21 mouse cellular contexts compared by ENCODE assay signal in the genomic region with DNA sequence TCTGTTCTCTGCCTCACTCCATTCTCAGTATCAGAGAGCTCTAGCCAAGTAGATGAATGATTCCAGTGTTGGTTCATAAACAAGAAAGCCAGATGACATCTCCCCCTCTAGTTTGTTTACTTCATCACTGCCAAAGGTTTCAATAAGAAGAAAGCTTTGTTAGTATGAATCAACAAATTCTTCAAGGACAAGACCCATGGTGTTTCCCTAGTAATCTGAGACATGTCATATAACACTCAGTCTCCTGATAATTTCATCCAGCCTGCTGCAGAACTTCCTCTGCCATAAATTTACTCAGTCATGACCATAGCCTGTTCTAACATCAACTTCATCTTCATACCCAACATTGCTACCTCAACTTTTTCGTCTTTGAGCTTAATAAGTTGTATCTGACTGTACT.
A peak's percentile ranks its signal among the peaks of the same experiment; 100 is the strongest.
DNase-seq lines count a peak whose midpoint lies in the region; ATAC-seq and TF ChIP-seq lines count a peak whose summit lies in the region.
"Had no signal": no experiment of that assay in that cellular context is flagged by ENCODE, and none has a peak within 500 bp of the region (broad histone marks: within the 10 kb centered on the region; RNA-seq: fewer than 3 reads in every experiment).

No protein-coding gene starts in this region.

- H3K4me3 ChIP-seq in lung, embryonic 14.5 days (ENCODE audit: low read depth, low read length), result no peak overlapping the region
- no peak overlapping the region for H3K4me3 ChIP-seq in lung, embryonic 15.5 days
- H3K4me3 ChIP-seq in lung, embryonic 16.5 days (ENCODE audit: low read length), result no peak overlapping the region

- no peak overlapping the region for H3K27ac ChIP-seq in lung, embryonic 14.5 days (ENCODE audit: low read depth)
- H3K27ac ChIP-seq in lung, embryonic 15.5 days, result no peak overlapping the region
- H3K27ac ChIP-seq in lung, embryonic 16.5 days (ENCODE audit: low read length), result no peak overlapping the region

- no peak overlapping the region for H3K4me2 ChIP-seq in lung, embryonic 14.5 days
- no peak overlapping the region for H3K4me2 ChIP-seq in lung, embryonic 15.5 days
- no peak overlapping the region for H3K4me2 ChIP-seq in lung, embryonic 16.5 days (ENCODE audit: low read depth, low read length)

- H3K9ac ChIP-seq in lung, embryonic 14.5 days, result no peak overlapping the region
- H3K9ac ChIP-seq in lung, embryonic 15.5 days, result no peak overlapping the region
- no peak overlapping the region for H3K9ac ChIP-seq in lung, embryonic 16.5 days (ENCODE audit: low read length)

- H3K4me1 ChIP-seq in lung, embryonic 14.5 days (ENCODE audit: insufficient read depth), result no peaks in the 10 kb centered on the region
- H3K4me1 ChIP-seq in lung, embryonic 15.5 days, result no peaks in the 10 kb centered on the region
- no peaks in the 10 kb centered on the region for H3K4me1 ChIP-seq in lung, embryonic 16.5 days (replicated peaks; ENCODE audit: control insufficient read depth, insufficient read depth, low read length)

- H3K9me3 ChIP-seq in lung, embryonic 14.5 days (ENCODE audit: low read depth, low read length), result no peaks in the 10 kb centered on the region
- no peaks in the 10 kb centered on the region for H3K9me3 ChIP-seq in lung, embryonic 15.5 days
- H3K9me3 ChIP-seq in lung, embryonic 16.5 days (ENCODE audit: control insufficient read depth, low read length), result peaks cover 3% of the 10 kb centered on the region; the same call in 1 of the 2 replicates
- H3K9me3 ChIP-seq: G1E had no signal

- 40% methylated on average over 1 of the region's 1 CpGs for WGBS in lung, embryonic 14.5 days
- WGBS in lung, embryonic 15.5 days, result 39% methylated on average over 1 of the region's 1 CpGs
- 35% methylated on average over 1 of the region's 1 CpGs for WGBS in lung, embryonic 16.5 days

- H3K27me3 ChIP-seq in lung, embryonic 14.5 days (ENCODE audit: insufficient read depth, low read length), result no peaks in the 10 kb centered on the region
- H3K27me3 ChIP-seq in lung, embryonic 15.5 days, result no peaks in the 10 kb centered on the region
- H3K27me3 ChIP-seq in lung, embryonic 16.5 days (ENCODE audit: control insufficient read depth, insufficient read depth, low read depth, low read length), result no peaks in the 10 kb centered on the region
- H3K27me3 ChIP-seq: CH12.LX, Patski had no signal

- no peak for TF ChIP-seq CTCF in lung, embryonic 14.5 days (IDR thresholded peaks at IDR 0.05; ENCODE audit: low read depth)

- H3K36me3 ChIP-seq in lung, embryonic 14.5 days (ENCODE audit: insufficient read depth), result no peaks in the 10 kb centered on the region
- no peaks in the 10 kb centered on the region for H3K36me3 ChIP-seq in lung, embryonic 15.5 days
- H3K36me3 ChIP-seq in lung, embryonic 16.5 days (ENCODE audit: control insufficient read depth, insufficient read depth, low read length), result no peaks in the 10 kb centered on the region
- H3K36me3 ChIP-seq: G1E had no signal

- ATAC-seq in lung, embryonic 14.5 days (ENCODE audit: insufficient read depth), result peak; percentile 91
- ATAC-seq in lung, embryonic 15.5 days (ENCODE audit: borderline replicate concordance, extremely low read depth, low FRiP score, low TSS enrichment), result peak; percentile 78; the same call in 1 of the 2 replicates
- peak; percentile 73 for ATAC-seq in lung, embryonic 16.5 days (ENCODE audit: low read depth)
- ATAC-seq: activated CD4-positive, CD25-positive, alpha-beta regulatory T cell, adult 4 months; CD4-positive, CD25-positive, alpha-beta regulatory T cell, adult 4 months; Patski had no signal

- peak; percentile 74 for DNase-seq in lung, embryonic 14.5 days
- DNase-seq in lung, postnatal 36 days, result no peak
- DNase-seq in lung, adult 18-20 months, result no peak
- no peak for DNase-seq in lung, postnatal 10 days
- DNase-seq: adrenal gland, adult 2 months; adrenal gland, adult 8-10 months; adrenal gland, postnatal 10 days; adrenal gland, postnatal 14 days; adrenal gland, postnatal 25 days; adrenal gland, postnatal 36 days; B cell, adult 2 months; cerebellum, adult 11 months; cerebellum, adult 11-12 months; cerebellum, adult 18-20 months had no signal
